Mouse (Mus musculus) lung, adult 2 months (tissue): Measurements from ENCODE around the gene Agtr1b.

Experiments used
- CTCF ChIP-seq: fragments of 200-500 bp; IDR thresholded peaks from 2 replicates; pipeline ENCODE4 v1.5.1; 2011; ENCODE audit warnings: mild to moderate bottlenecking, low read length, control low read depth; ENCODE audit not compliant: insufficient read depth
- POLR2A ChIP-seq: fragments of 200-500 bp; IDR thresholded peaks from 2 replicates; pipeline ENCODE4 v1.6.1; 2011; ENCODE audit warnings: low read depth, mild to moderate bottlenecking, control low read depth, low read length, borderline replicate concordance; ENCODE audit errors: extremely low read depth

DNA sequence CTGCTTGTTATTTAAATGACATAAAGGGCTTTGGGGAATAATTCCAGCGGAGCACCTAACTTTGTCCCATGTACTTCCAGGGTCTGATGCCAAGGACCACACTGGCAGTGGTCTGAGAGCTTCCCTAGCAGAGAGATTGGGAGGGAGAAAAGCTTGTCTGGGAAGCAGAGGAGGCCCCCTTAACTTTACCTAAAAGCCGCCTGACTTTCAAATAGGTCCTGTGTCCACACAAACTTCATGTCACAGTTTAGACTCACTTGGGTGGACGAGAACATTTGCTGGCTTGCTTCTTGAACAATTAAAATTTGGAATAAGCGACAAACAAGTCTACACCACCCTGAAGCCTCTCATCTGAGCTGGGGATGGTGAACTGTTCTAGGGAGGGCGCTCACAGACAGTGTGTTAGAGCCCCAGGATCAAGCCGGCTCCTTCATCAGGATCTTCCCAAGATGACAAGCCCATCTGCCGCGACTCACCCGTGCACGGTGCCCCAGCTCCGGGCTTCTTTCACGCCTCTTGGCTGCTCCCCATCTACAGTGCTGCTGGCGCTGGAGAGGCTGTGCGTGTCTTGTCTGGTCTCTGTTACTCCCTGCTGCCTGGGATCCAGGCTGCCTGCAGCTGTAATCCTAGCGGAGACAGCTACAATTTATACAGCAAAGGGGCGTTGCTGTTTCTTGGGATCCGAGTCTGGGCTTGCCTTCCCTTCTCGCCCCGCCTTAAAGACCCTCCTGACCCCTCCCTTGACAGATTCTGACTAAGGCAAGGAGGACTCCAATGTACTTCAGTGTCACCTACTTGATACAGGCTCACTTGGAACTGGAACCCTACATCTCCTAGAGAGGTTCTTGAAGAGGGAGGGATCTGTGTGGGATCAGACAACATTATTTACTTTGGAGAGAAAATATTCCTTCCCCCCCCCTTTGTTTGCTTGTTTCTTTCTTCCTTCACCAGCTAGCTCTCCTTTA is at the start of gene Agtr1b:
- TF ChIP-seq POLR2A (no peak), CTCF (no peak)
